Mouse (Mus musculus) megakaryocyte, adult 5-6 weeks (primary cell): Measurements from ENCODE around the gene Rps6kc1. TPM values are rescaled to one million over a fixed set of nuclear protein-coding genes. Genes with fewer than 3 reads are reported as not detected.

Experiments used
- ATAC-seq: 2 replicates; pipeline ENCODE4 v1.8.0; 2016; ENCODE audit warnings: mild to moderate bottlenecking, inconsistent platforms; ENCODE audit not compliant: poor library complexity, severe bottlenecking
- total RNA-seq, 2 experiments: library from RNA; stranded (forward) in 1 of 2; stranded (reverse) in 1 of 2; fragments of 153-499, 151-499 nt in 1 of 2; fragments of 221-1000, 200-1000 nt in 1 of 2; gene quantifications; 2 replicates each; pipeline versions ENCODE4 v1.2.3 to v1.2.4; 2015 to 2017

Rps6kc1 gene
- total RNA-seq, 2 experiments from 2014 or later, result 6.8 to 15.6 TPM

DNA sequence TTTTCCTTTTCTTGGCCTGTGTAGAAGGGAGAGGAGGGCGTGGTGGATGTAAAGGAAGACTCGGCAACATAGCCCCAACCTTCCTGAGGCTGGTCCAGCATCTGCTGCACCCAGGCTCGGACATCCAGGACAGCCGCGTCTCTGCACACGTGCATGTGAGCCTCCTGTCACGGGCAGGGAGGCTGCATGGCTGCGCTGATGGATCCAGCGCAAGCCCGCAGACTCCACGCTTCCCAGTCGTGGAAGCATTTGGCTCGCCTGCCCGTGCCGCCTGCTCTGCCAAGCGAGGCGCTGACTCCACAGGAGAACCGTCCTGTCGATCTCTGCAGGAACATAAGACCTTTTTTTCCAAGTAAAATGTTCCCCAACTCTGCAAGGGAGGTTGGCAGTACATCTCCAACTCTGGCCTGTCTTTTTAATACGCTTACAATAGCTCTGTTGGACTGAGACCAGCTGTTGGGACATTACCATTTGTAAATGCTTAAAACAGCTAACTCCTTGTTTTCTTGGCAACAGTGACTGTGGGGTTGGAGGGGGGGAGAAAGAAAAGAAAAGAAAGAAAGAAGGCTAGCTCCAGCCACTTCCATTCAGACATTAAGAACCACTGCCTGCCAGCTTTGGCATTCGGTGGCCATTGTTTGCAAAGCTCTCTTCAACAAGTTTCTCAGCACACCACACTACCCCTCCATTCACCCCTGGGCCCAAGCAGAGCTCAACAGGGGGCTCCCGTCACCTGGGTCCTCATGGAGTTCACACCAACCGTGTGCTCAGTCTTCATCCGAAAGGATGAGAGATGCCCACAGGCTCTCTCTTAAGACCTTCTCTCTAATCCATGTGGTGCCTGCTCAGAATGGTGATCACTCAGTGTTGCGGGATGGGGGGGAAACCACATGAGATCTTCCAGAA is 229.3 kb downstream of the Rps6kc1 start:
- ATAC-seq, result no peak

DNA sequence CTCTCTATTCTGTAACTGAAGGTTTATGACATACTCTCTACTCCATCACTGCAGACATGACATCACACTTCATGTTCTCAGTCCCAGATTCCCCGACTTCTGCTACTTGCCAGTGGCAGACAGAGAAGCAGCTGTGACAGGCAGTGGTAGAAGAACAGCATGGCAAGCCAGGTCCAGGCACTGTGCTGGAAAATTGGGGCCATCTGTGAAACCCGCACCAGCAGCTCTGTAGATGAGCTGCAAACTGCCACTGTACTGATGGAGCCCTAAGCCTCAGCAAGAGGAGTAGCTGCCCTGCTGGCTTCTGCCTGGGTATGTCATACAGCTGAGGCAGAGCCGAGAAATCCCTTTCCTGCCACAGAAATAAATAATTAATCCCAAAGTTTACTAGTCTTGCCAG is 236.1 kb downstream of the Rps6kc1 start:
- ATAC-seq, result no peak

DNA sequence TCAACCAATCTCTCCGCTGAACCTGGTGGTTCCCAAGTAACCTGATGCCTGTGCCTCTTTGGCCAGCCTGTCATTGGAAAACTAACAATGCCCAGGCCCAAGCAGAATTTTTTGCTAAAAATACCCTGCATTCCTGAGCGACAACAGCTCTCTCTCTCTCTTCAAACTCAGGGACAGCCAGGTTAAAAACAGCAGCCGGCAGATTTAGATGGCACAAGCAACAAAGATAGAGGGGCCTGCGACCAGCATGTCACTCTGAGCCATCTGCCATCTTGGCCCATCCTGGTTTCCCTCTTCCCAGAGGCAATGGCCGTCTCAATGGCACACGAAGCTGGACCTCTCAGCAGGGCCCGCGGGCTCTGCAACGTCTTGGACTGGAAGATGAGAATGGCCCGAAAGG is 242.5 kb downstream of the Rps6kc1 start:
- no peak for ATAC-seq

DNA sequence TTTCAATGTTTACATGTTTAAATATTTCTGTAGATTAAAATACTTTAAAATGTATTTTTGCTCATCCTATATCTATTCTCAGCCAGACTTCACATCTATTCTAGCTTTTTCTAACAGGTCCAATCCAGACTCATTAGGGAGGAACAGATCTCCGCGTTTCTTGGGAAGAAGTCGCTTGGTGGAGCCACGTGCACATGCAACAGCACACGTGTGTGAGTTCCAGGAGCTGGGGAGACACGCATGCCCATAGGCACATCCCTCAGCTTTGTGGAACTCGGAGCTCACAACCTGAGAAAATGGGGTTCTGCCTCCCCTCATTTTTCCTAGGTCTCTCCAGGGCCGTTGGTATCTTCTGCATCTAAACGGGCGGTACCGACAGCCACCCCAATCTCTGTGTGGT is 243.7 kb downstream of the Rps6kc1 start:
- no peak for ATAC-seq

DNA sequence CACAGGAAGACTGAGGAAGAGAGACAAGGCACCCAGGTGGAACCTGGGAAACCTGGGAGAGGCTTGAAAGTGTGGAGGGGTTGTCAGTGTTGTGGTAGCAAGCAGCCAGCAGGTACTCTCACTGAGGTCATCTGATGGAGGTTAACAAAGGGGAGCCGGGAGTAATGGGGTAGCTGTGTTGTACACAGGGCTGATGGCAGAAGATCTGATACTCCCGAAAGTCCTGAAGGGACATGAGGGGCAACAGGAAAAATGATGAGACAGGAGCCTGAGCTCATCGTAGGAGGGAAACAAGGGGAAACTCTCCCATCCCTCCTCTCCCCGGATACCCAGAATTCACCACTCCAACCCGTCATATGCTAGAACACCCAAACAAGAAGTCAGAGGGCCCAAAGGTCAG is 244.2 kb downstream of the Rps6kc1 start:
- no peak for ATAC-seq

DNA sequence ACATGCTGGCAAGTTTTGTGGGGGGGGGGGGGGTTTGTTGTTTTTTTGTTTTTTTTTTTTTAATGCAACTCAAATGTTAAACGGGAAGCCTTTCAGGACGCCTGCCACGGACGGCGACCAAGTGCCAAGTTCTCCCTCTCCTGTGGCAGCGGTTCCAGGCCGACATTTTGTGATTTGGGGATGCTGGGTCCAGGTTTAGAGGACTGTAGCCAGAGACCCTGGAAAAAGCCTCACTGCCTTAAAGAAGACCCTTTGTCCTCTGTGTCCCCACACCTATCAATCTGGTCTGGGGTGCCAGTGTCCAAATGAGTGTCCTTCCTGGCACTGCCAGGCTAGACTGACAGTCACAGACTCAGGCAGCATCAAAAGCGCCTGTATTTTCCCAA is 246.1 kb downstream of the Rps6kc1 start:
- no peak for ATAC-seq

DNA sequence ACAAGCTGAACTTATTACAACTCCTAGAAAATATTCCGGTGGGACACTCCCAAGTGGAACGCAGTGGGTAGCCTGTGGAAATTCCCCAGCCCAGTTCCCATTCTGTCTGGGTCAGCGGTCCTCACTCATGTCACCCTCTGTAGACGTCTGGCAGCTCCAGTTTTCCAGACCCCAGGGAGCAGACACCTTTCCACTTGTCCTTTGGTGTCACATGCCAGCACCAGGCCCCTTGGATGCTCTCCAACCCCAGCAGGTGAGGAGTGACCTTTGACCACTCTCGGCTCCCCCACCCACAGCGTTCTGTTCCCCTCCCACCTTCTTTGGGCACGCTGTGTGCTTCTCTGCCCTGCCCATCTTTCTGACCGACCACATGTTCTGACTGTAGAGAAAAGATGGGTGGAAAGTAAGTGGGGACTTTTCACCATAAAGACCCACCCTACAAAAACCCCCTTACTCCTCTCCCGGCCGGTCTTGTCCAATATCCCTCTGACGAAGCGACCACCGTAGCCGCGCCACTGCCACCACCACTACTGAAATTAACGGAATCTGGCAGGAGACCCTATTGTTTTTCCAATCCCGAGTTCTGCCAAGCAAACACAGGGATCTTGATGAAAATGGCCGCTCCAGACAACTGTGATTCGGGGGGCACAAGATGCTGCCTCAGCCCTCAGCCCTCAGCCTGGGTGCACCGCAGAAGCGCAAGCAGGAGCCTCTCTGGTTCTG is 246.6 kb downstream of the Rps6kc1 start:
- no peak for ATAC-seq

DNA sequence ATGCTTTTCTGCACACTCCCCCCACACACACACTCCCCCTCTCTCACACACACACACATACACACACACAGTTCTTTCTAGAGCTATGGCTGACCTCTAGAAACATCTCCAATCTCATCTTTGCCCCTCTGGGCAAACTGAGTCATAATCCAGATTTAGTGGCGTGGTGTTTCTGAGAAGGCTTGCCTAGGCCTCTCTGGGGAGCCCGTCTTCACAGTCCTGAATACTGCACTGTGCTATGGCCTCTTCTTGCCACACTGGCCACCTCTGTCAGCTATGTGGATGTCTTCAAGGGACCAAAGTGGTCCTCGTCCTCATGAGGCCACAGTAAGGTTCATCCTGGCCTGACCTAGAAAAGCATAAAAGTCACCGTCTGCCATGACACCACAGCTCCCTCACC is 247.6 kb downstream of the Rps6kc1 start:
- no peak for ATAC-seq

DNA sequence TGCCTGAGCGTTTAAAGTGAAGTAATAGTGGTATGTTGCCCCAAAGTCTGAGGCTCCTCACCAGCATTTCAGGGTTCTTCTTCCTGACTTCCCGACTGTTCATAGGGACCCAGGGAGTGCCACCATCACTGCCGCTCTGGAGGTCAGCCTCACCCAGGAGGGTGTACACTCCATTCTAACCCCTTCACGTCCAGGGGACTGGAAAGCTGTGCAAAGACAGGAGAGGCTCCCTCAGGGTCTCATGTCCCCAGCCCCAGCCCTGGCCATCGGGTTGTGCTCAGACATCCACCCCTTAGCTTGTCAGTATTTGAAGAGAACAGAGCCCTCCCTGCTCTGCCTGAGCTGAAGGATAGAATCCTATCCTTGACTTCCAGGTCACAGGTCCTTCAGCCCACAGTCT is 248.8 kb downstream of the Rps6kc1 start:
- ATAC-seq, result no peak

DNA sequence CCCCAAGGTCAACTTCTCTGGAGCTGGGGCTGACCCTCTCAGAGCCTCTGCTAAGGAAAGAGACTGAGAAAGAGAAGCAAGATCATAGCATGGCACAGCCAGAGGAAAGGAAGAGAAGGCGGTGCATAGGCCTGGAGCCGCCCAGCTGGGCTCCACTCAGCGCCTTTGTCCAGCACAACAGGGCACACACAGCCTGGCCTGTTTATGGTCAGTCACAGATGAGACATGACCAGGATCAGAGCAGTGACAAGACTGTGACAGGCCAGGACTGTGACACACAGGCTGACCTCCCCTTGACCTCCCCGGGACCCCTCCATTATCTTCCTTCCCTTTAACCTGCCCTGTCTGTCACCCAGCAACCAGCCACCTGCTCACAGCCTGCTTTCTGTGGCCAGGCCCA is 249.8 kb downstream of the Rps6kc1 start:
- ATAC-seq, result no peak

DNA sequence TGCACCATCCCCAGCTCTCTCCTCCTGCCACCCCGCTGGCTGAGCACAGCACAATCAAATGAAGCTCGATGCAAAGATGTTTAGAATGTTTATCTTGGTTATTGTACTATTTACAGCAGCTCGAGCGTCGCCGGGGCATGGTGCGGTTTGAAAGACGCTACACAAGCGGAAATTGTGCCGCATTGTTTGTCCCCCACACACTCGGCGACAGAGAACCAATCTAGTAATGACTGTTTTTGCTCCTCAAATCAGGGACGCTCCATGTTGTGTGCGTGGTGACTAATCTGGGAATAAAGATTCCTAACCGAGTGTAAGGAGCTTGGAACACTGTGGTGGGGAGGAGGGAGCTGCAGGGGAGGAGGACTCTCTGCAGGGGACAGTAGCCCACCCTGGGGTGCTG is 250.3 kb downstream of the Rps6kc1 start:
- no peak for ATAC-seq

DNA sequence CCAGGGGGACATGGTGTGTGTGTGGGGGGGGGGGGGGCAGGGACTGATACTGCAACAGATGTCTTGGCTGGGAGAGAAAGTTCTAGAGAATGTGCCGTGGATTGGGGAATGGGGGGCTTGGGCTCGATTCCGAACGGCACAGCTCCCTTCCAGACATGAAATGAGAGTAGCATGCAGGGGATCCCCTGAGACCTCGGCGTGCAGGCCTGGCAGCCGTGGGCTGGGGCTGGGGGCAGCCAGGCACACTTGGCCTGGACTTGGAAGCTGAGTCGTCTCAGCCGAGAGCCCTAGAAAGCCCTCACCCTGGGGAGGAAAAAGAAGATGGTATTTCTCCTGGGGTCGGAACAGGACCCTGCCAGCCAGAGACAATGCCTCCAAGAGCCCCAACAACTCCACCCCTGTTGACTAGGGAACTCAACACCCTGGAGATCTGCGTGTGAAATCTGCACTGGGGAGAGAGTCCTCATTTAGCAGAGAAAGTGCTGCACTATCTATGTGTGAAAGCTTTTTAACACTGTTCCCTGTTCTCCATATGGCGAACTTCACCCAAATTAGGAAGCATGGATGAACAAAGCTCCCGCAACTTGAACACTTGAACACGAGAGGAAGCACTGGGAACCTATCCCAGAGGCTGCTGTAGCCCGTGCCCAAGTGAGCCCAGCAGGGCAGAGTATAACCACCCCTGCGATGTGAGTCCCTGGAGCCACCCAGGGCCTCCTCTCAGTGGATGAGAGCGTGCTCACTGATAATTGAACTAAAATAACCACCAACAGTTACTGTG is 251.7 kb downstream of the Rps6kc1 start:
- no peak for ATAC-seq

DNA sequence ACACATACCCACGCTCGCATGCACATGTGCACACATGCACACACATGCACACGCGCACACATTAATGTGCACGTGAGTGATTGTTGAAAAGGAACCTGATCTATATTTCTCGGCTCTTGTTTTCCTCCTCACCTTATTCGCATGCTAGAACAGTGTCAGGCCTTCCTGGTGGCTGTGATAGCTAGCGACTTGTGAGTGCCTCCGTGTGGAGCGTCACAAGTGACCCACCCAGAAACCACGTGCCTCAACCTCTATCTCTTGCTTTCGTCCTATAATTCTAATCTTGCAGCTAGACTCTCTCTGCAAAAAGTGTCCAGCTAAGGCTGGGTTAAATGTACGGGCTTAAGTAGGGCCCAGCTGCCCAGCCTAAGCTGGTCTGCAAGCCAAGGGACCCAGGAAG is 253.3 kb downstream of the Rps6kc1 start:
- ATAC-seq, result no peak

DNA sequence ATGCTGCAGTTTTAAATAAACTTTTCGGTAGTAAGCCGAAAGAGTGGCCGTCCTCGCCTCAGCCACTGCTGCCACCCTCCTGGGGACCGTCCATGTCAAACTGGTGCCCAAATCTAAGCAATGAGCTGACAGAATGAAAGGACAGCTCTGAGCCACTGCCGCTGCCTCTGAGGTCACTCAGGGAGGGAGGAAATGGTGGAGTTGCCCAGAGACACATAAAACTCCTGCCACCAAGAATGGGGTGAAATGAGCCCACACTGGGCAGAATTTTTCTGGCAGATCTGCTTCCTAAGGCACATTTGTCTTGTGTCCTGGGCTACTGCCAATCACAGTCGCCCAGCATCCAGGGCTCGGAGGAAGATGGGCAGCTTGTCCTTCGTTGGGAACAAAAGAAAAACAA is 255.5 kb downstream of the Rps6kc1 start:
- no peak for ATAC-seq

DNA sequence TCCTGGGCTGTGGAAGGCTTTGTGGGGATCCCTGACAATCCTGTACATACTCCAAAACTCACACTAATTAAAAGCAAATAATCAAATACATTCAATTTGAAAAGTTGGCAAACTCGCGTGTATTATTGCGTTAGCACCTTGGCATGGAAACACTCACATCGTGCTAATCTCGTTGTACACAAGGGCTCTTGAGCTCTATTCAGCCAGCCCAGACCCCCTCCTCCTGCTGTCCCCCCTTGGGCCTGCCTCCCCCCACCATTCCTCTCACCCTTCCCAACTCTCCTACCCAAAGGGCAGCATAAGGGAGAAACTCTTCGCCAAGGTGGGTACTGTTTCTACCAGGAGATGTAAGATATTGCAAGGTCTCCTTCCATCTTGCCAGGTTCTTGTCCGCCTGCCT is 255.9 kb downstream of the Rps6kc1 start:
- no peak for ATAC-seq

DNA sequence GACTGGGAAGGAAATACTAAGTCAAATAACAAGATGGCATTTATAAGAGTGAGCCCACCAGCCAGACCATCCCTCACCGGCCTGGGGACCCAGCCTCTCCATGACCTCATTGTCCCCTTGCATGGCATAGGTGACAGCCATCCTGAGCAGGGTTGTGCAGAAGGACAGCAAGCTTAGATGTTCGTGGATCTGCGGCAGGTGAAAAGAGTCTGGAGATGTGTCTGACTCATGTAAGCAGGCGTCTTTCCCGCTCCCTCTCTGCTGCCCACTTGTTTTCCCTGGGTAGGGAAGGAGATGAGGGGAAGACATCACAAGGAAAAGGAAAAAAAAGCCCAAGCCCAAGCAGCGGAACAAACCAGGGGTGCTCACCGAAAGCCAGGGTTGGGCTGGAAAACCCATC is 256.5 kb downstream of the Rps6kc1 start:
- ATAC-seq, result no peak

DNA sequence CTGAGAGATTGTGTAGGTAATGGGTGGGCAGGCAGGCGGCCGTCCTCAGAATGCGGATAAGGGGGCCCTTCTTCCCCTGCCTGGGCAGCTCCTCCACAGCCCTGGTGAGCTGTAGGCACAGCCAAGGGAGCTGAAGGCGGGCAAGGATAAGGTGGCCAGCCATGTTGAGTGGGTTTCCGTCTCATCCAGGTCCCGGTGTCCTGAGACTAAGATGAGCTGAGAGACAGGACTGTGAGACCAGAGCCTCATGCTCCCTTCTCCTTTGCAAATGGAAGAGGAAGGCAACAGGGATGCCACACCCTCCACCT is 256.9 kb downstream of the Rps6kc1 start:
- ATAC-seq, result no peak

DNA sequence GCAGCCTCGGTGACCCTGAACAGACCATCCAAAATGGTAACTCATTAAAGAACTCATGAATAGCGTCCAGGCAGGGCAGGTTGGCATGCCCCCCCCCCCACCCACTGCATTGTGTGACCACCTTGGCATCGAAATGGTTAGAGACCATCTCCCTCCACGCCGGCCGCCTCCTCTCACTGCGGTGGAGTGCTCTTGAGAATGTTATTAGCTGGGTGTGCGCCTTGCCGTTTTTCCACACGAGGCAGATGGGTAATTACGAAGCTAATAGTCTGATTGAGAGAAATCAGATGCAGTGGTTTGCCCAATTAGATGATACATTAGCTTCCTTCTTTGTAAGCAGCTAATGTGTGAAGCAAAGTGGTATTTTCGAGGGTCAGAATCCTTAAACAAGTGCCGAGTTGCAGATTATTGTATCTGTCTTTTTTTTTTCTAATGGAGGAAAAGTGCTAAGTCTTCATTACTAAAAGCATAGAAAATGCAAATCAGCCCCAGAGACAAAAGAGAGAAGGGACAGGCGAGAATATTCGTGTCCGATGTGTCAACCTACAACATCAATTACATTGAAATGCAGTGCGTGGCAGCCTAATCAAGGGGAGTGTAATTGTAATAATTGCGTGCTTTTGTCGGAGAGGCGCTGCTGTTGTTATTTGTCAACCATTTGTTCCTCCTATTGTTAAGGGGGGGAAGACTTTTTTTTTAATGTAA is 257.4 kb downstream of the Rps6kc1 start:
- ATAC-seq, result no peak

DNA sequence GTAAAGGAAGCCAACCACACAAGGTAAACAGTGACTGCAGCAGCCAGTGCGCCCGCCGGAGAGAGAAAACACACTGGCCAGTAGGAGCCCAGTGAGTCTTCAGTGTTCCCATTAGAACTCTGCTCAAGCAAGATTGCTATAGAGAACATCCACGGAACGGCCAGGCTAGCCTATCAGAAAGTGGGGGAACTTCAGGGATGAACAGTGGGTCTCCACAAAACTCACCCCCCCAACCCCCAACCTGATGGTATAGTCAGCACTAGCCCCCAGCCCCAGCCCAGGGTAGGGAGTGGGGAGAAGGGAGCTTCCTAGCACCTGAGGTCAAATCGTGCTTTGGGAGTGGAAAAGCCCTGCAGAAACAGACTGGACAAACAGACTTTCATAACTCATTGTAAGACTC is 258.5 kb downstream of the Rps6kc1 start:
- no peak for ATAC-seq
